Mouse (Mus musculus) testis, adult 2 months (tissue): ENCODE measurements at regions not wholly inside any gene's neighbourhood (a gene's known extent, or its start where the extent isn't known, plus 50 kb on each side); places are given as distances from the start of the nearest gene placed in this dataset.

ENCODE experiments used
- CTCF ChIP-seq: fragments of 200-500 bp; IDR thresholded peaks from 2 replicates; pipeline ENCODE4 v1.5.1; 2012; ENCODE audit warnings: low read depth, mild to moderate bottlenecking, inconsistent platforms, low read length, moderate library complexity; ENCODE audit not compliant: control insufficient read depth, insufficient read depth, insufficient replicate concordance
- POLR2A ChIP-seq: fragments of 200-500 bp; IDR thresholded peaks from 2 replicates; pipeline ENCODE4 v1.6.1; 2012; ENCODE audit warnings: low read depth, mild to moderate bottlenecking, inconsistent platforms, low read length, moderate library complexity; ENCODE audit not compliant: control insufficient read depth

DNA sequence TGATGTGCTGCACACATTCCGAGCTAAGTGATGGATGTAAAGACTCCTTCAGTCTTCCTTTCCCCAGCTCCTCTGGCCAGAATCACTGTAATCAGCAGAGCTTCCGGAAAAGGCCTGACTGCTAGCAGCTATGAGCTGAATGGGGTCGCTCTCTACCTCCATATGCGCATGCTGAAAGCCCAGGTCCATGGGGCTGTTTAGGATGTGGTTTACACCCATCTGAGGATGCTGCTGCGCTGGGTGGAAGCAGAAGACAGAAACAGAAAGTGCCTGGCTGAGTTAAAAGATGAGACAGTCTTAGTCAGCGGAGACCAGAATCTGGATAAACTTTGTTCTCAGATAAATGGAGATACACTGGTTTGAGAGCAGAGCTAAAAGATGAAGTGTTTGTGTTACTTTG is 99.3 kb upstream of the Tab2 start:
- TF ChIP-seq CTCF, result no peak
- no peak for TF ChIP-seq POLR2A
